ENCODE assay signal across 8 mouse cellular contexts in genomic region chr5:139098991-139099972, GRCm38 (mm10). TPM values are rescaled to one million over a fixed set of nuclear protein-coding genes. Genes with fewer than 3 reads are reported as not detected.
DNase-seq lines count a peak whose midpoint lies in the region; ATAC-seq and TF ChIP-seq lines count a peak whose summit lies in the region.

No protein-coding gene starts in this region.

- no peaks in the 10 kb centered on the region for H3K79me2 ChIP-seq in MEL (ENCODE audit: control insufficient read depth, insufficient read depth, low read length, poor library complexity)

- no peak for TF ChIP-seq RAD21 in MEL (IDR thresholded peaks at IDR 0.05; ENCODE audit: low read depth, low read length)

- no peak for TF ChIP-seq POLR2A in MEL (IDR thresholded peaks at IDR 0.05; ENCODE audit: control insufficient read depth in 1 of 2, insufficient read depth in 1 of 2, low read depth in 1 of 2, low read length in 2 of 2, poor library complexity in 1 of 2)

- H3K9me3 ChIP-seq in hindbrain, embryonic 14.5 days (ENCODE audit: control insufficient read depth, low read length), result no peaks in the 10 kb centered on the region
- H3K9me3 ChIP-seq in hindbrain, embryonic 10.5 days, result no peaks in the 10 kb centered on the region
- H3K9me3 ChIP-seq in MEL (replicated peaks; ENCODE audit: insufficient read depth, low read length), result no peaks in the 10 kb centered on the region
- H3K9me3 ChIP-seq in midbrain, embryonic 16.5 days (replicated peaks; ENCODE audit: control insufficient read depth, low read length, poor library complexity, severe bottlenecking), result no peaks in the 10 kb centered on the region

- WGBS in hindbrain, embryonic 14.5 days, result 42% methylated on average over 12 of the region's 12 CpGs
- WGBS in hindbrain, embryonic 10.5 days, result 45% methylated on average over 12 of the region's 12 CpGs
- 31% methylated on average over 12 of the region's 12 CpGs for WGBS in midbrain, embryonic 16.5 days

- H3K4me1 ChIP-seq in hindbrain, embryonic 14.5 days (replicated peaks; ENCODE audit: control insufficient read depth, insufficient read depth, low read length), result peaks cover 8% of the 10 kb centered on the region; the same call in 1 of the 2 replicates
- peaks cover 15% of the 10 kb centered on the region for H3K4me1 ChIP-seq in hindbrain, embryonic 10.5 days (replicated peaks)
- H3K4me1 ChIP-seq in MEL (ENCODE audit: control insufficient read depth in 1 of 2, insufficient read depth in 2 of 2, low read length in 2 of 2), result peaks cover 0 to 14% of the 10 kb centered on the region in 2 experiments
- H3K4me1 ChIP-seq in midbrain, embryonic 16.5 days (ENCODE audit: control insufficient read depth, insufficient read depth, low read length), result peaks cover 17% of the 10 kb centered on the region

- DNase-seq in hindbrain, embryonic 14.5 days (ENCODE audit: low spot score), result no peak
- DNase-seq in hindbrain, embryonic 10.5 days (ENCODE audit: low spot score), result no peak
- peak; percentile 64 for DNase-seq in MEL (ENCODE audit: low read depth, low spot score)
- peak; percentile 74 to 81 for DNase-seq in cerebellum, postnatal 25 days
- no peak for DNase-seq in adrenal gland, adult 8-10 months
- DNase-seq in embryo, embryonic 9.5 days (ENCODE audit: extremely low spot score), result no peak

- H3K9ac ChIP-seq in hindbrain, embryonic 14.5 days, result no peak overlapping the region
- H3K9ac ChIP-seq in MEL (ENCODE audit: control insufficient read depth, low read depth, low read length, poor library complexity, severe bottlenecking), result no peak overlapping the region
- no peak overlapping the region for H3K9ac ChIP-seq in midbrain, embryonic 16.5 days (ENCODE audit: low read depth, low read length)

- TF ChIP-seq EP300 in MEL (IDR thresholded peaks at IDR 0.05; ENCODE audit: low read depth in 1 of 2, low read length in 2 of 2), result peak; percentile 69 to 73; a peak in 3 of 4 replicates

- ATAC-seq in hindbrain, embryonic 14.5 days (ENCODE audit: low FRiP score), result peak; percentile 37; the same call in 1 of the 2 replicates
- ATAC-seq in hematopoietic stem cell, adult 5-6 weeks (replicated peaks in 1 of 2; ENCODE audit: insufficient read depth in 1 of 2, low FRiP score in 2 of 2, low TSS enrichment in 1 of 2, low read depth in 1 of 2, poor library complexity in 2 of 2, severe bottlenecking in 2 of 2), result peak; percentile 25 to 38; a peak in 2 of 4 replicates
- ATAC-seq in midbrain, embryonic 16.5 days, result peak; percentile 72

- H3K4me3 ChIP-seq in hindbrain, embryonic 14.5 days (replicated peaks; ENCODE audit: low read length), result no peak overlapping the region
- no peak overlapping the region for H3K4me3 ChIP-seq in hindbrain, embryonic 10.5 days
- no peak overlapping the region for H3K4me3 ChIP-seq in MEL (ENCODE audit: control insufficient read depth in 1 of 2, insufficient read depth in 1 of 2, low read depth in 2 of 2, low read length in 2 of 2)
- H3K4me3 ChIP-seq in midbrain, embryonic 16.5 days (ENCODE audit: low read depth, low read length), result no peak overlapping the region

- no peaks in the 10 kb centered on the region for H3K27me3 ChIP-seq in hindbrain, embryonic 14.5 days (ENCODE audit: control insufficient read depth, insufficient read depth, low read length)
- no peaks in the 10 kb centered on the region for H3K27me3 ChIP-seq in hindbrain, embryonic 10.5 days (ENCODE audit: insufficient read depth, poor library complexity, severe bottlenecking)
- no peaks in the 10 kb centered on the region for H3K27me3 ChIP-seq in MEL (ENCODE audit: control insufficient read depth in 1 of 2, insufficient read depth in 2 of 2, low read length in 2 of 2)
- H3K27me3 ChIP-seq in midbrain, embryonic 16.5 days (ENCODE audit: control insufficient read depth, insufficient read depth, low read depth, low read length), result no peaks in the 10 kb centered on the region

- H3K36me3 ChIP-seq in hindbrain, embryonic 14.5 days (replicated peaks; ENCODE audit: control insufficient read depth, insufficient read depth), result peaks cover 4% of the 10 kb centered on the region; the same call in 1 of the 2 replicates
- no peaks in the 10 kb centered on the region for H3K36me3 ChIP-seq in hindbrain, embryonic 10.5 days
- peaks cover 0 to 7% of the 10 kb centered on the region in 2 experiments; a peak in 1 of 4 replicates for H3K36me3 ChIP-seq in MEL (ENCODE audit: control insufficient read depth in 1 of 2, insufficient read depth in 2 of 2, low read length in 2 of 2)
- no peaks in the 10 kb centered on the region; the same call in none of the 2 replicates for H3K36me3 ChIP-seq in midbrain, embryonic 16.5 days (ENCODE audit: control insufficient read depth, insufficient read depth, low read length)

- H3K27ac ChIP-seq in hindbrain, embryonic 14.5 days, result peak overlapping the region; percentile 43
- no peak overlapping the region for H3K27ac ChIP-seq in hindbrain, embryonic 10.5 days
- H3K27ac ChIP-seq in MEL (ENCODE audit: control insufficient read depth, low read depth, low read length), result no peak overlapping the region
- H3K27ac ChIP-seq in midbrain, embryonic 16.5 days (ENCODE audit: low read length), result peak overlapping the region; percentile 60

- no peak for TF ChIP-seq CTCF in MEL (IDR thresholded peaks at IDR 0.05 in 2 of 3, conservative IDR thresholded peaks at IDR 0.05 in 1 of 3; ENCODE audit: control insufficient read depth in 1 of 3, insufficient read depth in 1 of 3, low read depth in 2 of 3, low read length in 3 of 3, poor library complexity in 1 of 3, severe bottlenecking in 1 of 3)

- no peak overlapping the region for H3K4me2 ChIP-seq in hindbrain, embryonic 14.5 days (replicated peaks)
- no peak overlapping the region for H3K4me2 ChIP-seq in midbrain, embryonic 16.5 days (ENCODE audit: low read length)

TF ChIP-seq in MEL, 35 proteins besides CTCF, POLR2A, EP300 and RAD21:
- no peak for TF ChIP-seq HCFC1 (IDR thresholded peaks at IDR 0.05; ENCODE audit: low read depth, low read length)
- no peak for TF ChIP-seq MAZ (IDR thresholded peaks at IDR 0.05; ENCODE audit: low read depth, low read length)
- peak; percentile 69 for TF ChIP-seq GATA1 (IDR thresholded peaks at IDR 0.05; ENCODE audit: low read depth, low read length)
- TF ChIP-seq TCF12 (IDR thresholded peaks at IDR 0.05; ENCODE audit: low read depth, low read length), result peak; percentile 86
- TF ChIP-seq SIN3A (IDR thresholded peaks at IDR 0.05; ENCODE audit: low read length), result peak; percentile 49; the same call in 1 of the 2 replicates
- peak; percentile 92 for TF ChIP-seq ETS1 (IDR thresholded peaks at IDR 0.05; ENCODE audit: low read depth, low read length)
- peak; percentile 60; the same call in 1 of the 2 replicates for TF ChIP-seq RCOR1 (IDR thresholded peaks at IDR 0.05; ENCODE audit: low read depth, low read length)

RNA-seq across cellular contexts. Expression of gene Prkar1b, which starts 50.5 kb away (rescaled TPM):
- polyA plus RNA-seq in hindbrain, embryonic 14.5 days (2014; fragmentation: Nextera tagmentation; extraction: Ambion mirVana), result 215 and 239 TPM in 2 replicates
- polyA plus RNA-seq in hindbrain, embryonic 10.5 days (2016; fragmentation: Nextera tagmentation; extraction: Ambion mirVana), result 11.7 and 28.8 TPM in 2 replicates
- not detected in 2 replicates for total RNA-seq in MEL (2012; rRNA removed)
- not detected for polyA plus RNA-seq in MEL (2012; ENCODE audit: insufficient read depth in 1 of 2, insufficient read length in 2 of 2, low read depth in 1 of 2, low replicate concordance in 2 of 2, missing spikeins in 1 of 2)
- 0.13 TPM in 1 of 2 replicates, not detected in the other for total RNA-seq in hematopoietic stem cell, adult 5-6 weeks (2017)
- polyA plus RNA-seq in midbrain, embryonic 16.5 days (2015; fragmentation: Nextera tagmentation; extraction: Ambion mirVana), result 327 and 368 TPM in 2 replicates
- total RNA-seq in adrenal gland, adult 8-10 months (2022), result 10 to 100 TPM; 38.5 to 62.4 (median 55.9) TPM

RNA-seq across cellular contexts. Expression of gene Dnaaf5, which starts 50.7 kb away (rescaled TPM):
- 3.6 and 4.5 TPM in 2 replicates for polyA plus RNA-seq in hindbrain, embryonic 14.5 days (2014; fragmentation: Nextera tagmentation; extraction: Ambion mirVana)
- 8.7 and 10.3 TPM in 2 replicates for polyA plus RNA-seq in hindbrain, embryonic 10.5 days (2016; fragmentation: Nextera tagmentation; extraction: Ambion mirVana)
- 17.0 and 20.1 TPM in 2 replicates for total RNA-seq in MEL (2012; rRNA removed)
- polyA plus RNA-seq in MEL (2012; ENCODE audit: insufficient read depth in 1 of 2, insufficient read length in 2 of 2, low read depth in 1 of 2, low replicate concordance in 2 of 2, missing spikeins in 1 of 2), result 10 to 100 TPM in 1 of 2 experiments, not detected in 1; 35.4 TPM
- total RNA-seq in hematopoietic stem cell, adult 5-6 weeks (2017), result 6.6 and 11.4 TPM in 2 replicates
- 3.2 and 3.5 TPM in 2 replicates for polyA plus RNA-seq in midbrain, embryonic 16.5 days (2015; fragmentation: Nextera tagmentation; extraction: Ambion mirVana)
- 10 to 100 TPM; 21.7 to 24.3 (median 22.7) TPM for total RNA-seq in adrenal gland, adult 8-10 months (2022)

Comparison
In these comparisons a context has a peak if more than half of its experiments do, and no peak if none do; other contexts are left out.
1. H3K27ac ChIP-seq: peak in hindbrain, embryonic 14.5 days (single experiment) and midbrain, embryonic 16.5 days (single experiment); none in hindbrain, embryonic 10.5 days (single experiment) and MEL (single experiment).
2. DNase-seq: peak in MEL (single experiment) and cerebellum, postnatal 25 days (2 of 2); none in hindbrain, embryonic 14.5 days (single experiment), hindbrain, embryonic 10.5 days (single experiment), adrenal gland, adult 8-10 months (single experiment) and embryo, embryonic 9.5 days (single experiment).
3. RNA of gene Prkar1b, which starts 50.5 kb away (polyA plus RNA-seq): 327 to 368 TPM in midbrain, embryonic 16.5 days, 215 to 239 TPM in hindbrain, embryonic 14.5 days and 11.7 to 28.8 TPM in hindbrain, embryonic 10.5 days; not detected in MEL; every median in the first group is over 10 times any median in the second.
4. Peak in every context shown above with its lines, with median percentiles within 50 percentile points of each other: ATAC-seq.